Comparison of ENCODE assay signal across 8 mouse cellular contexts in genomic region chr3:156562424-156562785, GRCm38 (mm10). TPM values are rescaled to one million over a fixed set of nuclear protein-coding genes. Genes with fewer than 3 reads are reported as not detected.
A peak's percentile ranks its signal among the peaks of the same experiment; 100 is the strongest.
DNase-seq lines count a peak whose midpoint lies in the region; ATAC-seq lines count a peak whose summit lies in the region.

No protein-coding gene starts in this region.

- H3K27me3 ChIP-seq in kidney, embryonic 14.5 days (ENCODE audit: control insufficient read depth, insufficient read depth, low read length), result peaks cover 19% of the 10 kb centered on the region
- H3K27me3 ChIP-seq in embryonic facial prominence, embryonic 12.5 days, result peaks cover 19% of the 10 kb centered on the region
- H3K27me3 ChIP-seq in limb, embryonic 10.5 days (ENCODE audit: low read depth, poor library complexity, severe bottlenecking), result peaks cover 58% of the 10 kb centered on the region

- H3K4me2 ChIP-seq in kidney, embryonic 14.5 days (replicated peaks; ENCODE audit: low read depth, low read length), result peak overlapping the region; percentile 91
- H3K4me2 ChIP-seq in embryonic facial prominence, embryonic 12.5 days (replicated peaks), result peak overlapping the region; percentile 75

- no peaks in the 10 kb centered on the region for H3K9me3 ChIP-seq in kidney, embryonic 14.5 days (ENCODE audit: control insufficient read depth, low read length)
- H3K9me3 ChIP-seq in embryonic facial prominence, embryonic 12.5 days, result no peaks in the 10 kb centered on the region
- H3K9me3 ChIP-seq in limb, embryonic 10.5 days (replicated peaks), result no peaks in the 10 kb centered on the region

- no peaks in the 10 kb centered on the region for H3K36me3 ChIP-seq in kidney, embryonic 14.5 days (ENCODE audit: control insufficient read depth, insufficient read depth, low read length)
- no peaks in the 10 kb centered on the region for H3K36me3 ChIP-seq in embryonic facial prominence, embryonic 12.5 days
- H3K36me3 ChIP-seq in limb, embryonic 10.5 days, result no peaks in the 10 kb centered on the region

- no peak for DNase-seq in kidney, postnatal 36 days
- peak; percentile 26 for DNase-seq in ES-CJ7 (ENCODE audit: low read depth, low spot score)
- DNase-seq in limb, embryonic 10.5 days (ENCODE audit: low spot score), result no peak
- peak; percentile 42 for DNase-seq in right cerebral cortex, postnatal 4 days
- DNase-seq in urinary bladder, adult 2 months (ENCODE audit: low spot score), result no peak
- no peak for DNase-seq in B cell, adult 2 months

- ATAC-seq in kidney, embryonic 14.5 days (ENCODE audit: low FRiP score, low TSS enrichment), result no peak
- no peak for ATAC-seq in embryonic facial prominence, embryonic 12.5 days (ENCODE audit: insufficient number of reproducible peaks, insufficient read depth, low FRiP score, low TSS enrichment)

- 3% methylated on average over 9 of the region's 10 CpGs for WGBS in kidney, embryonic 14.5 days
- WGBS in embryonic facial prominence, embryonic 12.5 days, result under 1% methylated on average over 10 of the region's 10 CpGs
- 1% methylated on average over 10 of the region's 10 CpGs for WGBS in limb, embryonic 10.5 days

- peaks cover 9% of the 10 kb centered on the region; the same call in 1 of the 2 replicates for H3K4me1 ChIP-seq in kidney, embryonic 14.5 days (ENCODE audit: control insufficient read depth, insufficient read depth, low read length)
- H3K4me1 ChIP-seq in embryonic facial prominence, embryonic 12.5 days, result no peaks in the 10 kb centered on the region; the same call in 1 of the 2 replicates
- H3K4me1 ChIP-seq in limb, embryonic 10.5 days, result peaks cover 25% of the 10 kb centered on the region

- peak overlapping the region; percentile 64 for H3K4me3 ChIP-seq in kidney, embryonic 14.5 days (ENCODE audit: low read length)
- peak overlapping the region; percentile 70 for H3K4me3 ChIP-seq in embryonic facial prominence, embryonic 12.5 days
- peak overlapping the region; percentile 75 for H3K4me3 ChIP-seq in limb, embryonic 10.5 days

- H3K9ac ChIP-seq in kidney, embryonic 14.5 days (ENCODE audit: low read depth, low read length), result peak overlapping the region; percentile 60; the same call in 1 of the 2 replicates
- peak overlapping the region; percentile 53 for H3K9ac ChIP-seq in embryonic facial prominence, embryonic 12.5 days

- H3K27ac ChIP-seq in kidney, embryonic 14.5 days (ENCODE audit: low read depth, low read length), result no peak overlapping the region
- no peak overlapping the region for H3K27ac ChIP-seq in embryonic facial prominence, embryonic 12.5 days
- peak overlapping the region; percentile 83 for H3K27ac ChIP-seq in limb, embryonic 10.5 days

RNA-seq across cellular contexts. Expression of gene Negr1, which starts 0.8 kb away (rescaled TPM):
- polyA plus RNA-seq in kidney, embryonic 14.5 days (2014; fragmentation: Nextera tagmentation; extraction: Ambion mirVana), result 12.2 and 12.4 TPM in 2 replicates
- polyA plus RNA-seq in embryonic facial prominence, embryonic 12.5 days (2016; fragmentation: Nextera tagmentation; extraction: Ambion mirVana), result 6.0 and 7.6 TPM in 2 replicates
- 1.8 TPM in 2 replicates for polyA plus RNA-seq in limb, embryonic 10.5 days (2016; fragmentation: Nextera tagmentation; extraction: Ambion mirVana)
- 4.6 and 5.7 TPM in 2 replicates for polyA plus RNA-seq in urinary bladder, adult 2 months (2012; rRNA removed)

Comparison
In these comparisons a context has a peak if more than half of its experiments do, and no peak if none do; other contexts are left out.
1. DNase-seq: peak in ES-CJ7 (single experiment) and right cerebral cortex, postnatal 4 days (single experiment); none in kidney, postnatal 36 days (0 of 2), limb, embryonic 10.5 days (single experiment), urinary bladder, adult 2 months (single experiment) and B cell, adult 2 months (0 of 2).
2. Peak in every context shown above with its lines, with median percentiles within 50 percentile points of each other: H3K4me3 ChIP-seq.